Mouse (Mus musculus): Measurements from ENCODE around the gene Nr2f1. TPM values are rescaled to one million over a fixed set of nuclear protein-coding genes. Genes with fewer than 3 reads are reported as not detected.

Gene Nr2f1
- total RNA-seq (2023), result not detected

DNA sequence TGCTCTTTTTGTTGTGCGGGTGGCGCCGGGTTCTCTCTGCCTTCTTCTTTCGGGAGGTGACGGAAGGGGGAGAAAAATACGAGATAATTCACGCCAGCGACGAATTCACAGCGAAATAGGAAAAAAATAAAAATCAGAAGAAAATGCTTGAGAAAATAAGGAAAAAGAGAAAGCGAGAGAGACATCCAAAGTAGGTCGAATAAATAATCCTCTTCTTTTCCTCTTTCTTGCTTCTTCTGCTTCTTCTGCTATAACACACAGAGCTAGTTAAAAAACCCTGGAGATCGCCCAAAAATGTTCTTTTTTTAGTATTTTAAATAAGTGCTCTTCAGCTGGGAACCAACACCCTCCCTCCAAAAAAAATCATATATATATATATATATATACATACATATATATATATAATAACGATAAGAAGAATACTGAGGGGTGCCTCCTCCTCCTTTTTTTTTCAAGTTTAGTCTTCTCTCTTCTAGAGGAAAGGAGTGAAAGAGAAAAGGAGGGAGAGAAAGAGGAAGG, at the start of gene Nr2f1:
Gene Nr2f1 (minus strand): TSS at position 116 of the 519 bp plus-strand sequence.

Other genes with a start within 250 kb of the Nr2f1 start
- gene Pou5f2, start 174.9 kb downstream of the Nr2f1 start, total RNA-seq (2023), result 10 to 100 TPM; 10.1 to 14.2 TPM